Mouse (Mus musculus) heart, adult 2 months (tissue): ENCODE results near the gene Leng1. TPM values are rescaled to one million over a fixed set of nuclear protein-coding genes. Genes with fewer than 3 reads are reported as not detected.

Experiments
- DNase-seq, 2 experiments: peaks; one replicate each; pipeline ENCODE4 v3.0.0; 2021
- H3K27ac ChIP-seq: fragments of 200-600 bp; 2 replicates; pipeline ENCODE4 v1.8.1; 2022
- H3K27me3 ChIP-seq: fragments of 200-500 bp; 2 replicates; pipeline ENCODE4 v1.6.1; 2012; ENCODE audit warnings: mild to moderate bottlenecking, low read length, inconsistent platforms, mixed read lengths; ENCODE audit not compliant: control insufficient read depth, insufficient read depth
- H3K36me3 ChIP-seq: fragments of 200-500 bp; 2 replicates; pipeline ENCODE4 v1.6.1; 2012; ENCODE audit warnings: low read length, inconsistent platforms; ENCODE audit not compliant: control insufficient read depth, insufficient read depth
- H3K4me1 ChIP-seq: fragments of 200-500 bp; 2 replicates; pipeline ENCODE4 v1.6.1; 2011; ENCODE audit warnings: low read length; ENCODE audit not compliant: control insufficient read depth, insufficient read depth
- H3K4me3 ChIP-seq: fragments of 200-600 bp; 2 replicates; pipeline ENCODE4 v1.8.1; 2022
- H3K79me2 ChIP-seq: fragments of 200-500 bp; replicated peaks from 2 replicates; pipeline ENCODE4 v1.6.1; 2012; ENCODE audit warnings: mild to moderate bottlenecking, inconsistent platforms, low read length, moderate library complexity, mixed read lengths; ENCODE audit not compliant: control insufficient read depth, insufficient read depth
- H3K9ac ChIP-seq: fragments of 200-500 bp; 2 replicates; pipeline ENCODE4 v1.6.1; 2012; ENCODE audit warnings: low read depth, mild to moderate bottlenecking, control low read depth, inconsistent platforms, low read length, mixed read lengths
- CTCF ChIP-seq: fragments of 200-600 bp; IDR thresholded peaks from 2 replicates; pipeline ENCODE4 v1.8.1; 2022; ENCODE audit warnings: antibody characterized with exemption, mild to moderate bottlenecking, moderate library complexity
- EP300 ChIP-seq: fragments of 200-500 bp; IDR thresholded peaks from 2 replicates; pipeline ENCODE4 v1.6.1; 2011; ENCODE audit warnings: low read depth, low read length, control low read depth; ENCODE audit not compliant: insufficient read depth
- POLR2A ChIP-seq: fragments of 200-500 bp; IDR thresholded peaks from 2 replicates; pipeline ENCODE4 v1.6.1; 2011; ENCODE audit warnings: mild to moderate bottlenecking, low read depth, low read length, control low read depth; ENCODE audit not compliant: insufficient read depth
- whole genome bisulfite sequencing: fragments of 180-500 bp; shearing (Covaris S2); methylation state at CpG from one replicate; pipeline ENCODE4 v1.1.7; 2018; 5-methylcytosine and 5-hydroxymethylcytosine counted together
- intact Hi-C: fragments of 180-260 bp; cut with DNase I; formaldehyde crosslinking; loops from one replicate; pipeline ENCODE4 v1.15.1; 2025
- microRNA-seq, 2 experiments: library from miRNA; unstranded; fragments of <30 nt; microRNA quantifications; one replicate each; pipeline ENCODE4 v1.2.0; 2021
- polyA plus RNA-seq: library from polyadenylated mRNA; depleted of rRNA; stranded (reverse); fragments of >200 nt; gene quantifications from 2 replicates; pipeline ENCODE4 v1.2.3, GENCODE M21; 2012; rRNA removed
- total RNA-seq, 2 experiments: library from RNA; stranded (reverse); gene quantifications; 2 replicates each; pipeline ENCODE4 v1.2.3; 2021

Leng1 gene
- total and polyA plus RNA-seq, 3 experiments = 4.8 to 12.8 (median 11.8) TPM

DNA sequence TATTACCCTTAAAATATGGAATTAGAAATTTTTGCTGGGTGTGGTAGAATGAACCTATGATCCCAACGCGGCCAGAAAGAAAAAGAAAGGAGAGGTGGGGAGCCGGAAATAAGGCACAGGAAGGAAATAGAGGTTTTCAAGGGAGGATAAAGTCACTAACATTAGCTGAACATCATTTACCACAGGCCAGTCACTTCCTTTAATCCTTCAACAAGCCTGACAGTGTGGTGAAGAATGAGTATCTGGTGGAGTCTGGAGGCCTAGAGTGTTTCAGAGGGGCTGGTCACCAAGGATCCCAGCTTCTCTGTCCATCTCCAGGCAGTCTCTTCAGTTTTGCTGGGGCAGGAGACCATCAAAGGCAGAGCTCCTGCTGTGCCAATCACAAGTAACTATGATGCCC, 55.2 kb downstream of the Leng1 start:
- no peak for TF ChIP-seq CTCF
- no peak for TF ChIP-seq EP300
- no peak for TF ChIP-seq POLR2A
- Histone ChIP-seq H3K27me3 (no peaks in the 10 kb centered on the region), H3K36me3 (no peaks in the 10 kb centered on the region), H3K27ac (no peak overlapping the region), H3K4me1 (peaks cover 6% of the 10 kb centered on the region), H3K4me3 (no peak overlapping the region), H3K79me2 (no peaks in the 10 kb centered on the region), H3K9ac (no peak overlapping the region)
- no peak for DNase-seq
- intact Hi-C loops = no loop called here
- 62% methylated on average over 3 of the region's 3 CpGs for WGBS

Small RNA genes lying within 50 kb of the gene (microRNA-seq; reads per million reads assigned to microRNA genes)
- gene Mir3572 = 2.8 to 3.5 reads per million in 2 experiments

Other genes with a start within 250 kb of the Leng1 start
- 1 to 10 TPM; 1.9 to 2.5 TPM for gene Cacng6, start 241.6 kb downstream of the Leng1 start, total RNA-seq
- 0.78 and 3.3 TPM in 2 replicates for gene Cacng6, start 241.6 kb downstream of the Leng1 start, polyA plus RNA-seq
- not detected for gene Tarm1, start 163.2 kb downstream of the Leng1 start, total RNA-seq
- 0.16 and 0.20 TPM in 2 replicates for gene Tarm1, start 163.2 kb downstream of the Leng1 start, polyA plus RNA-seq
- under 1 TPM in 1 of 2 experiments, not detected in 1; 0.21 TPM for gene Oscar, start 49.7 kb downstream of the Leng1 start, total RNA-seq
- 0.45 and 0.91 TPM in 2 replicates for gene Oscar, start 49.7 kb downstream of the Leng1 start, polyA plus RNA-seq
- gene Ndufa3, start 48.5 kb downstream of the Leng1 start, total RNA-seq = 1,000 to 10,000 TPM; 1,765 to 2,117 TPM
- 956 and 1,299 TPM in 2 replicates for gene Ndufa3, start 48.5 kb downstream of the Leng1 start, polyA plus RNA-seq
- 10 to 100 TPM; 16.9 to 21.1 TPM for gene Tfpt, start 35.9 kb downstream of the Leng1 start, total RNA-seq
- 8.0 and 8.8 TPM in 2 replicates for gene Tfpt, start 35.9 kb downstream of the Leng1 start, polyA plus RNA-seq
- gene Prpf31, start 35.9 kb downstream of the Leng1 start, total RNA-seq = 10 to 100 TPM; 24.1 to 24.4 TPM
- gene Prpf31, start 35.9 kb downstream of the Leng1 start, polyA plus RNA-seq = 21.5 and 30.3 TPM in 2 replicates
- gene Cnot3, start 20.6 kb downstream of the Leng1 start, total RNA-seq = 10 to 100 TPM; 22.1 to 23.1 TPM
- 20.3 and 33.2 TPM in 2 replicates for gene Cnot3, start 20.6 kb downstream of the Leng1 start, polyA plus RNA-seq
- 1 to 10 TPM; 1.4 to 2.1 TPM for gene Tmc4, start 11.7 kb upstream of the Leng1 start, total RNA-seq
- 3.3 and 4.9 TPM in 2 replicates for gene Tmc4, start 11.7 kb upstream of the Leng1 start, polyA plus RNA-seq
- 10 to 100 TPM; 60.0 to 66.6 TPM for gene Tsen34, start 27.0 kb upstream of the Leng1 start, total RNA-seq
- 80.8 and 82.3 TPM in 2 replicates for gene Tsen34, start 27.0 kb upstream of the Leng1 start, polyA plus RNA-seq
- 10 to 100 TPM; 19.2 to 19.7 TPM for gene Mboat7, start 27.7 kb upstream of the Leng1 start, total RNA-seq
- gene Mboat7, start 27.7 kb upstream of the Leng1 start, polyA plus RNA-seq = 24.9 and 25.0 TPM in 2 replicates
- gene Rps9, start 38.2 kb upstream of the Leng1 start, total RNA-seq = 100 to 1,000 TPM; 584 to 688 TPM
- gene Rps9, start 38.2 kb upstream of the Leng1 start, polyA plus RNA-seq = 761 and 901 TPM in 2 replicates
- 1 to 10 TPM; 2.2 to 2.4 TPM for gene Pirb, start 54.6 kb upstream of the Leng1 start, total RNA-seq
- 5.7 and 6.7 TPM in 2 replicates for gene Pirb, start 54.6 kb upstream of the Leng1 start, polyA plus RNA-seq
- gene Gm15448, start 159.8 kb upstream of the Leng1 start, total RNA-seq = under 1 TPM; 0.27 to 0.29 TPM
- gene Gm15448, start 159.8 kb upstream of the Leng1 start, polyA plus RNA-seq = 0.39 TPM in 1 of 2 replicates, not detected in the other
- gene Pira2, start 179.2 kb upstream of the Leng1 start, total RNA-seq = under 1 TPM; 0.10 to 0.80 TPM
- gene Pira2, start 179.2 kb upstream of the Leng1 start, polyA plus RNA-seq = 0.29 and 0.57 TPM in 2 replicates
- gene Gm14548, start 232.3 kb upstream of the Leng1 start, total RNA-seq = under 1 TPM; 0.18 to 0.25 TPM
- 2.2 TPM in 1 of 2 replicates, not detected in the other for gene Gm14548, start 232.3 kb upstream of the Leng1 start, polyA plus RNA-seq
- under 1 TPM; 0.29 to 0.34 TPM for gene Lilra6, start 249.7 kb upstream of the Leng1 start, total RNA-seq
- gene Lilra6, start 249.7 kb upstream of the Leng1 start, polyA plus RNA-seq = 0.41 and 0.94 TPM in 2 replicates